Mouse (Mus musculus): ENCODE measurements at regions not wholly inside any gene's neighbourhood (a gene's known extent, or its start where the extent isn't known, plus 50 kb on each side); places are given as distances from the start of the nearest gene placed in this dataset.

DNA sequence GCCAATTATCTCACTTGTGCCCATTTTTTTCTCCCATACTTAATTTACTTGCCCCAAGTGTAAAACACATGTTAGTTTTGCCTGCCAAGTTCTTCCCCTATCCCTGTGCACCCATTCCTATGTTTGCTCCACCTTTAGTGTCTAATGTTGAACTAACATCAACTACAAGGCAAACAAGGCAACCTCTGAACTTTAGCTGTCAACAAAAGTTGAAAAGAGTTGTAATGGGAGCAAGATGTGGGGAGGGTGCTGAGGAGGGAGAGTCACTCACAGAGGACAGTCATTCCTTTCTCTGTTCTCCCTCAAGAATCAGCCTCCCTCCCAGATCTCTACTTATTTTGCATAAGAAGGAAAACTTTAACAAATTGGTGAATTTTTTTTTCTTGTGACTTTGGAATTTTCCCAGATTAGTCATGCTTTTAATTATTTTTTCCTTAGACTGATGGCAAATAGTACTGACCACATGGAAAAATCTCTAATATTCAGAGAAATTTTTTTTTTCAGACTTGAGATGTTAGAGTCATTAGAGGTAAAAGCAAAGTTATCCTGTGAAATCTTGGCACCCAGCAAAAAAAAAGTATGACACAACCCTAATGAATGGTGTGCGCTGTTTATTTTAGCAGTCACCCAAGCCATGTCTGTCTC lies 2710.6 kb upstream of the Gm7489 start:
- Histone ChIP-seq H3K27ac (replicated peaks; ENCODE audit: low read depth, low read length) (no peak overlapping the region), H3K4me3 (ENCODE audit: insufficient read depth, low read depth, low read length) (no peak overlapping the region), H3K4me1 (ENCODE audit: control insufficient read depth, insufficient read depth, insufficient read length, low read length) (no peaks in the 10 kb centered on the region)

DNA sequence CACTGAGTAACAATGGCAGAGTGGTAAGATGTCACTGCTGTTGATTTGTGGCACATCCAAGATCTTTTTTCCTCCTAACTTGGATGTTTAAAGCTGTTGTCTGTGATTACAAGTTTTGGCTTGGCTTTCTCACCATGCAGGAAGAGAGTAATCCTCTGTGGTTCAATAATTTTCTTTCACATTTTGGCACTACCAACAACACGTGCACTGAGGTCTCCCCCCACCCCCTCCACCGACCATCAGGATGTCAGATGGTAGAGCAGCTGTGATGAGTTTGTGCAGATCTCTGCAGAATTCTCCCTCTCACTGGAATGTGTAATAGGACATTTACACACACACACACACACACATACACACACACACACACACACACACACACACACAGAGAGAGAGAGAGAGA lies 2708.2 kb upstream of the Gm7489 start:
- Histone ChIP-seq H3K4me3 (ENCODE audit: insufficient read depth, low read depth, low read length) (no peak overlapping the region), H3K27ac (replicated peaks; ENCODE audit: low read depth, low read length) (no peak overlapping the region), H3K4me1 (ENCODE audit: control insufficient read depth, insufficient read depth, insufficient read length, low read length) (no peaks in the 10 kb centered on the region)

DNA sequence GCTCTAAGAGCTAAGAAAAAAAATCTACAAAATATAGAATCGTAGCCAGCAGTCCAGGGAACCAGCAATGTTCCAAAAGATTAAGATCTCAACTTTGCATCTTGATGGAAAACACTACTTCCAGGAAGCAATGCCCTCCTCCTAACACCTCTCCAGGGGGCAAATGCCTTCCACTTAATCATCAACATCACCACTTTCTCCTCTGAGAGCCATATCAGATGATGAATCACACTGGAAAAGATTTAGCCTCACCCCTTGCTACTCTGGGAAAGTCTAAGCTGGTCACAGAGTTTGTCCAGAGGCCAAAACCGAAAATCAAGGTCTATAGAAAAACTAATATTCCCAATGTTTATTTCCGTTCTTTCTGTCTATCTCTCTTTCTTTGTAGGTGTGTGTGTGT lies 2695.6 kb upstream of the Gm7489 start:
- Histone ChIP-seq H3K4me1 (ENCODE audit: control insufficient read depth, insufficient read depth, insufficient read length, low read length) (no peaks in the 10 kb centered on the region), H3K27ac (replicated peaks; ENCODE audit: low read depth, low read length) (no peak overlapping the region), H3K4me3 (ENCODE audit: insufficient read depth, low read depth, low read length) (no peak overlapping the region)

DNA sequence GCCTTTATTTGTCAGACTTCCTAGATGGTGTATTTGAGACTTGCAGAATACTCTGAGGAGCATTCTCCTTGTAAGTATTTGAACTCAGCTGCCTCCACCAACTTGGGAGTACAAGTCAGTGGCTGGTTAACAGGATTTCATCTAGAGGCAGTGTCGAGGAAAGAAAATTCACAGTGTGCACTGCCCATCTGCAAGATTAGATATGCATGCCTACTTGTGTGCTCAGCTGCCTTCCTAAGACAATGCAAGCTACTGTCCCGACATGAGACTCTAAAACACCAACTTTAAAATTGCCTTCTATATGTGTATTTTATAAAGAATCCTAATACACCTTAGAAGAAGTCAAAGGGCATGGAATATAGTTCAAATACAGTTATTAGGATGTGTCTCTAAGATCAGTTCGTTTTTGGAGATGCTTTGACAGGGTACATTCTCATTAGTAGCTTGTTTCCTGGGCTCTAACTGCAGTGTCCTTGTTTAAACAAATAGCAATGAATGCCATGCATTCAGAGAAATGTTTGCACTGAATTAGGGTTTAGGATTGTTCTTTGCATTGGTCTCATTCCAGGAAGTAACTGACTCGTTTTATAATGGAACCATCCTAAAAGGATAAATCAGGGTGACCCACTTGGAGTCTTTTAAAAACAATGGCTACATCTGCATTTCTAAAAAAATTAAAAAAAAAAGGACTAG lies 2687.1 kb upstream of the Gm7489 start:
- no peak overlapping the region for H3K27ac ChIP-seq (replicated peaks; ENCODE audit: low read depth, low read length)
- H3K4me3 ChIP-seq (ENCODE audit: insufficient read depth, low read depth, low read length), result no peak overlapping the region

DNA sequence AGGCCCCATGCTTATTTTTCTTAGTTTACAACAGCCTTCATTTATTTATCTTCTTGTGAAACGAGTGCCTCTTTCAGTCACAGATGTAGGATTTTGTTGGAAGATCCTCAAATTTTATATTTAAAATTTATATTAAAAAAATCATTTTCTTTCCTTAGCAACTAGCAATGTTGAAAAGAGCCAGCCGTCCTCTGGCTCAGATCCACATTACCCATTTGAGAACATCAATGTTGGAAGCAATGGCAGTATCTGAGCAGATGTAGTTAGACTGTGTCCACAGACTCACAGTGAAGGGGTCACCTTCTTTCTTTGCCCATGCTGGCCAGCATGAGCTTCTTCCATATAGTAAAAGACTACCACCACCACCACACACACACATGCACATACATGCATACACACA lies 2681.4 kb upstream of the Gm7489 start:
- Histone ChIP-seq H3K4me1 (ENCODE audit: control insufficient read depth, insufficient read depth, insufficient read length, low read length) (no peaks in the 10 kb centered on the region), H3K4me3 (ENCODE audit: insufficient read depth, low read depth, low read length) (no peak overlapping the region), H3K27ac (replicated peaks; ENCODE audit: low read depth, low read length) (no peak overlapping the region)

More for the DNA sequence above, 2687.1 kb upstream of the Gm7489 start:
- H3K4me1 ChIP-seq (ENCODE audit: control insufficient read depth, insufficient read depth, insufficient read length, low read length), result no peaks in the 10 kb centered on the region

DNA sequence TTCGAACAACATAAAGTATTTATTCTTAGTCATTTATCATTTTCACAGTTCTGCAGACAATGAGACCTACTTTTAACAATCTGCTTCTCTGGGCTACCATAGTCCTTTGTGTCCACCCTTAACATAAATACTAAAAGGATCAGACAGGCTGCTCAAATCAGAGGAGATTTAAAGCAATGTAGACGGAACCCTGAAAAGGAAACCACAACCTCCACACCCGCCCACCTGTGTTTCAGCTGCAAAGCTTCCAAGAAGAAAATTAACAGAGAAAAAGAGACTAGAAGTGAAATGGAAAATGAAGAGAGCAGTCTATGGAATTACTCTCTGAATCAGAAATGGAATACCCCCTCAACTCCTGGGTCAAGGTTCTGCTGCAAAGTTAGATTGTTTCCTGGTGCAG lies 2678.7 kb upstream of the Gm7489 start:
- no peaks in the 10 kb centered on the region for H3K4me1 ChIP-seq (ENCODE audit: control insufficient read depth, insufficient read depth, insufficient read length, low read length)
- H3K4me3 ChIP-seq (ENCODE audit: insufficient read depth, low read depth, low read length), result no peak overlapping the region
- H3K27ac ChIP-seq (replicated peaks; ENCODE audit: low read depth, low read length), result no peak overlapping the region

DNA sequence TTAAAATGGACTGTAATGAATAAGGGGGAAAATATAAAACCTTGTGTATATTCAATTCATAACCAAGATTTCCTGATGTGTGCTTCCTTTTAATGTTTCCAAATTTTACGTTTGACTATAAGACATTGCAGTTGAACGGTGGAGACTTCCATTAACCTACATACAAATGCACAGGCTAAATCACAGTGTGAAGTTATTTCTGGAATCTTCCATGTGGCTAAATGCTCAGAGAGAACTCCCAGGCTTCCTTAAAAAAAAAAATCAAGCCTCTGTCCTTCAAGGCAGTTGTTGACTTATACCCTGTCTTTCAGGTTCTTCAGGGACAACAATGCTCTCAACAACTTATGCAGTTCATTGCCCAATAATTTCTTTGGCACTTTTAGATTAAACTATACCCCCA lies 2677.9 kb upstream of the Gm7489 start:
- Histone ChIP-seq H3K27ac (replicated peaks; ENCODE audit: low read depth, low read length) (no peak overlapping the region), H3K4me1 (ENCODE audit: control insufficient read depth, insufficient read depth, insufficient read length, low read length) (no peaks in the 10 kb centered on the region), H3K4me3 (ENCODE audit: insufficient read depth, low read depth, low read length) (no peak overlapping the region)

DNA sequence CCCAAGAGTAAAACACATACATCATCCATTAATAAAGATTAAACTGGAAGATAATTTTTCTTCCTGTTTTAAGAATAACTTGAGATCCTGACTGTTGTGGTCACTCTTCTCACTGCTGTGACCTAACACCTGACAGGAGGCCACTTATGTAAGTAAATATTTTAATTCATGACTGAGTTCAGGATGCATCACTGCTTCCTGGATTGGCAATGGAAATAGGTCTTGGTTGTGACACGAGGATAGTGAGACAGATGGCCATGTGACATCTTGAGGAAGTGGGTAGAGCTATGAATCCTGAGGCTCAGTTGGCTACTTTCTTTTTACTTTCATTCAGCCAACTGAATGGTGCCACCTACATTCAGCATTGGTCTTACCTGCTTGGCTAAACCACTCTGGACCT lies 2649.8 kb upstream of the Gm7489 start:
- Histone ChIP-seq H3K4me1 (ENCODE audit: control insufficient read depth, insufficient read depth, insufficient read length, low read length) (no peaks in the 10 kb centered on the region), H3K27ac (replicated peaks; ENCODE audit: low read depth, low read length) (no peak overlapping the region), H3K4me3 (ENCODE audit: insufficient read depth, low read depth, low read length) (no peak overlapping the region)

DNA sequence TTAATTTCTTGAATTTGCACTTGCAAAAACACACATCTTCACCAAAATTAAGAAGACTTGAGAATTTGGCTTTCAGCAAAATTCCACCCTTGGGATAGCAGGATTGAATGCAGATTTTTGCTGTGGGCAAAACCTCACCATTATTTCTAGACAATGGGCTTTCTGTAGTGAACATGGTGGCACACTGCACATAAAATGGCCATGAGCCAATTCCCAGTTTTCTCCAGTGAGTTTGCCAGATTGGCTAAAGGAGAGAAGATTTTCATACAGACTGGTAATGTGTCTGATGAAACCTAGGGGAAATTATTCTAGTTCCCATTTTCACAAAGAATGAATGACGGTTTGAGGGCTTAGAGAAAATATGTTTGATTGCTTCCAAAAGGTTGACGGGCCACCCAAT lies 2640.1 kb upstream of the Gm7489 start:
- Histone ChIP-seq H3K4me3 (ENCODE audit: insufficient read depth, low read depth, low read length) (no peak overlapping the region), H3K27ac (replicated peaks; ENCODE audit: low read depth, low read length) (no peak overlapping the region), H3K4me1 (ENCODE audit: control insufficient read depth, insufficient read depth, insufficient read length, low read length) (no peaks in the 10 kb centered on the region)

DNA sequence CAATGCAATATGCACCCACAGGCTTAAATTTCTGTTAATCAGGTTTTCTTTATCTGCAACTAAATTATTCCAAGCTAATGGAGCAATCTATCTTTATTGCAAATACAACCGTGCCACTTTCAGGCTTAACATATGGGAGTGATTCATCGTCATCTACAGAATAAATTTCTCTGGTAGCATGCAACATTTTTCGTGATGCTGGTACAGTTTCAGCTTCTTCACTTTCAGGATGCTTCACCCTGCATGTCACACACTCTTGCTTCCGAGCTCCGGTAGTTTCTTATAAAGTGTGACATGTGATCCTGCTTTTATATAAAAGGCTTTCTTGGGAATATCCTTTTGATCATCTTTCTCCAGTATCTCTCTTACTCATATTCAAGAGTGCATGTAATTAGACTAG lies 2637.4 kb upstream of the Gm7489 start:
- Histone ChIP-seq H3K4me1 (ENCODE audit: control insufficient read depth, insufficient read depth, insufficient read length, low read length) (no peaks in the 10 kb centered on the region), H3K27ac (replicated peaks; ENCODE audit: low read depth, low read length) (no peak overlapping the region), H3K4me3 (ENCODE audit: insufficient read depth, low read depth, low read length) (no peak overlapping the region)

DNA sequence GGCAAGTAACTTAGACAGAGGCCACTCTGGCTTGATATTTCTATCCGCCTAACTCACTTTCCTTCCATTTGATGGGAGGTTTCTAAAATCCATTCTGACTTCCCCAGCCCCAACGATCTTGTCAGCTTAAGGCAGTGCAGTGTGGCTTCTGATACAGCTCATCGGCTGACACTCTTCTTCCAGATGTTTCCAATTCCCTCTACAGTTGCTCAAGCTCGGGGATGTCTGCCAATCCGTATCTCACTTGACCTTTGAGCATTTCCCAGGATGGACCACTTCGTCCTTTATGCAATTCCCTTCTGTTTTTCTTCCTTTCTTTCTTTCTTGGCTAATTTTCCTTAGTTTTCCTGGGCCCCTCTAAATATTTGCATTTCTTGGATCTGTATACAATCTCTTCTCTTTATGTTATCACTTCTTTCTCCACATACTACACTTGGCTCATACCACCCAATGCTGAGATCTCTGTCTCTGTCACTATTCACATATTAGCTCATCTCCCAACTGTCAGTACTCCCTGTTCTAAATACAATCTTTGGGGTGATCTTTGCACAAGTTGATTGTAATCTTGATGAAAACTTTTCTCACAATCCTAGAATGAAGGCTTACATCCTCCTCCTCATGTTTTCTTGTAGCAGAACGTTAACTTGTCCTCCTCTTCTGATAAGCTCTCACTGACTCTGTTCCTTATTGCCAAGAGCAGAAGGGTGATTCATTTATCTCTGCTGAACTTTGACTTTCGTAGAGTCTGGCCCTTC lies 2636.5 kb upstream of the Gm7489 start:
- Histone ChIP-seq H3K4me1 (ENCODE audit: control insufficient read depth, insufficient read depth, insufficient read length, low read length) (no peaks in the 10 kb centered on the region), H3K27ac (replicated peaks; ENCODE audit: low read depth, low read length) (no peak overlapping the region), H3K4me3 (ENCODE audit: insufficient read depth, low read depth, low read length) (no peak overlapping the region)

DNA sequence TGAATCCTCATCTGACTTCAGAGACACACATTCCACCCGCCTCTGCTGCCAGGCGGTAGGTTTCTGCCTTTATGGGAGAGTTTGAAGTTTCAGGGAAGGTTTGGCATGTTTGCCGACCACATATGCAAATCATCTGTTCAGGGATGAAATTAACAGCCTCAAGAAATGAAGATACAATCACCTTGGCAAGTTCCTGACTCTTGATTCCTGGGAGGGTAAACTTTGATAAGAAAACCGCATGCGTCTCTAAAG lies 2636.0 kb upstream of the Gm7489 start:
- no peak overlapping the region for H3K27ac ChIP-seq (replicated peaks; ENCODE audit: low read depth, low read length)
- H3K4me3 ChIP-seq (ENCODE audit: insufficient read depth, low read depth, low read length), result no peak overlapping the region
- no peaks in the 10 kb centered on the region for H3K4me1 ChIP-seq (ENCODE audit: control insufficient read depth, insufficient read depth, insufficient read length, low read length)

DNA sequence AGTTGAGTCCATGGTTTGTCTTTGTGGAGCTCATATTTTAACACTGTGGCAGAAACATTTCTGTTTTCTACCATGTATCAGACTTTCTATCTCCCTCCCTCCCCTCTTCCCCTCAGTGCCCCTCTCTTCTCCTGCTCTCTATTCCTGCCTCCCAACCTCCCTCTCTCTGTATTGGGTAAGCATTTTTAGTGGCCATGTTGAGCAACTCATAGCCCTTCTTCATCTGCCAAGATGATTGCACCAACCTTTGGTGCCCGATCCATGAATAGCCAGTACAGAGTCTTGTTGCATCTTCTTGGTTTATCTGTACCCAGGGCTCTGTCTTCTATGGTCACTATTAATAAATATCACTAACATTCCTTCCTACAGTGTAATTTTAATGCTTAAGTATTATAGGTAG lies 2630.6 kb upstream of the Gm7489 start:
- Histone ChIP-seq H3K27ac (replicated peaks; ENCODE audit: low read depth, low read length) (no peak overlapping the region), H3K4me1 (ENCODE audit: control insufficient read depth, insufficient read depth, insufficient read length, low read length) (no peaks in the 10 kb centered on the region), H3K4me3 (ENCODE audit: insufficient read depth, low read depth, low read length) (no peak overlapping the region)

DNA sequence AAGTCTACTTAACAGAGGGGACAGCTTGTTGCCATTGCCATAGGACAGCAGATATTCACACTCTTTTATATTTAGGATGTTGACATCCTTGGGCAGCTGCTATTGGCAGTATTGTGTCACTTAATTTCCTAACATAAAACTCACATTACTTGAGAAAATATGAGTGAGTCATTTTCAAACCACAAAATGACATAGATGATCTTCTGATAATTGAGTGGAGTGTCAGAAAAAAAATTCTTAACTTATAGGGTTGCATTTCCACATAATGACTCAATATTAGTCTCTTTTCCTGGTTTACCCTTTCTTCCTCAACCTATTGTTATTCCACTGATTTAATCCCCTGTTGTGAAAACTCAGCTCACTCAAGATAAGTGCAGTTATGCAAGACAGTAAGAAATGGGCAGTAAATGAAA lies 2629.5 kb upstream of the Gm7489 start:
- H3K27ac ChIP-seq (replicated peaks; ENCODE audit: low read depth, low read length), result no peak overlapping the region
- no peak overlapping the region for H3K4me3 ChIP-seq (ENCODE audit: insufficient read depth, low read depth, low read length)
- H3K4me1 ChIP-seq (ENCODE audit: control insufficient read depth, insufficient read depth, insufficient read length, low read length), result no peaks in the 10 kb centered on the region

DNA sequence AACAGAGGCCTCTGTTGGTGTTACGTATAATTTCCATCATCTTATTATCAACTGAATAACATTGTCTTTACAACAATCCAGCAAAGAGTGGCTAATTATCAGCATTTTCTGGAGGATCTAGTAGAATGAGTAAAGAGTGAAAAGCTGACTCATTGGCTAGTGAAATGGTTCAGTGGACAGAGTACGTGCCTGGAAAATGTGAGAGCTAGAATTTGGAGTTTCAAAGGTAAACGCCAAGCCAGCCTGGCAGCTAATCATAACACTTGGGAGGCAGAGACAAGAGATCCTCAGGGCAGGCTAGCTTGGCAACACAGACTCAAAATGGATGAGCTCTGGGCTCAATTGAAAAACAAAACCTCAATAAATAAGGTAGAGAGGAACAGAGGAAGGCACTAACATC lies 2628.0 kb upstream of the Gm7489 start:
- no peak overlapping the region for H3K27ac ChIP-seq (replicated peaks; ENCODE audit: low read depth, low read length)

DNA sequence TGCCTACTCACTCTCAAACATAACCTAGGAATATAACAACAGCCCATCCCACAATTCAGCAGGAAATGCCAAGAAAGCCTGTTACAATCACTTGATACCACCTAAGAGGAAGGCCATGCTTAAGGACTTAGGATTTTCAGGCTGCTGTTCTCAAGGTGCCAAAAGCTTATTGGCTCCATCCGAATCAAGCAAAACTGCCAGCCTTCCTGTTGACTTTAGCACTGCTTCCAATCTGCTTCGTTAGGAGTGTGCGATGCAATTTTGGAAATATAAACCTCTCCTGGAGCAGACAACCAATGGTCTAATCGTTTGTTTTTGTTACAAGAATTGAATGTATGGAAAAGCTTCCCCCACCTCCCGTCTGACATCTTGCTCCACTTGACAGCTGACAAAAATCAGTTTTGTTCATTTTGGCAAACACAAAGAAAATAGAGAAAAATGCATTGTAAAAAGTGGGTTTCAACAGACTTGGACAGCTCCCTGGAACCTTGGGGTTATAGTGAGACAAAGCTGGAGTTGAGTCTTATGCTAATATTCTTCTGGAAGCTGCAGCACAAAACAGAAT lies 2620.0 kb upstream of the Gm7489 start:
- Histone ChIP-seq H3K4me3 (ENCODE audit: insufficient read depth, low read depth, low read length) (no peak overlapping the region), H3K27ac (replicated peaks; ENCODE audit: low read depth, low read length) (no peak overlapping the region), H3K4me1 (ENCODE audit: control insufficient read depth, insufficient read depth, insufficient read length, low read length) (no peaks in the 10 kb centered on the region)

More for the DNA sequence above, 2628.0 kb upstream of the Gm7489 start:
- Histone ChIP-seq H3K4me1 (ENCODE audit: control insufficient read depth, insufficient read depth, insufficient read length, low read length) (no peaks in the 10 kb centered on the region), H3K4me3 (ENCODE audit: insufficient read depth, low read depth, low read length) (no peak overlapping the region)
